Mouse (Mus musculus) megakaryocyte, embryonic 14.5 days (primary cell): Measurements from ENCODE around the gene Polk.

Source experiments
- FLI1 ChIP-seq: IDR thresholded peaks from 2 replicates; pipeline ENCODE4 v1.6.1; 2012; ENCODE audit warnings: low read length, inconsistent platforms, mixed read lengths
- GATA1 ChIP-seq: IDR thresholded peaks from 3 replicates; pipeline ENCODE4 v1.6.1; 2012; ENCODE audit warnings: mixed read lengths, low read length, inconsistent platforms, borderline replicate concordance

DNA sequence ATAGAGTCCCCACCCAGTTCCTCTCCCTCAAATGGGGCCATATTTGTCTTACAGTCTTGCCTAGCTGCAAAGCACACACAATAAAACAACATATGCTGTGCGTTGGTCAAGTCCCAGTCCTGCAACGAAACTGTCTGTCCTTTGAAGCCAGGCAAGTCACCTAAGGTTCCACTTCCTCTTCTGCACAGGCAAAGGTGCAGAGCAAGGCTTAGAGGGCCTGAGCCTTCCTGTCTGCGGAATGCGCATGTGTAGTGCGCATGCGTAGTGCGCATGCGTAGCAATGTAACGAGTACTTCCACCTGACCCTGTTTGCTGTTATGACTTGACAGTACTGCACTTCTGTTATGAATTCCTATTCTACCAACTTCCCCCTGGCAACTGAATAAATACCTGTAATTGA lies 26.1 kb downstream of the Polk start:
- no peak for TF ChIP-seq GATA1
- no peak for TF ChIP-seq FLI1
